Mouse (Mus musculus): ENCODE measurements around the gene Tespa1. TPM values are rescaled to one million over a fixed set of nuclear protein-coding genes. Genes with fewer than 3 reads are reported as not detected.
"Not testable (repeated sequence)": the region's sequence is repeated elsewhere in the genome, so short reads cannot be mapped to it uniquely, and the experiment has no call there.

Gene Tespa1
- polyA plus RNA-seq, 1 experiment, result 0.26 TPM

GRCm38 (mm10) chr10:130363438-130364164 is 40.9 kb downstream of the Tespa1 start:
- DNase-seq (ENCODE audit: low read depth), result no peak

GRCm38 (mm10) chr10:130364766-130365165 is 42.1 kb downstream of the Tespa1 start:
- DNase-seq (ENCODE audit: low read depth), result no peak

- DNase-seq (ENCODE audit: low read depth), result no peak
These were observed 45.7 kb downstream of the Tespa1 start for GRCm38 (mm10) chr10:130368384-130368783.

- DNase-seq (ENCODE audit: low read depth), result no peak
These were observed 47.5 kb downstream of the Tespa1 start for GRCm38 (mm10) chr10:130370005-130370682.

- no peak for DNase-seq (ENCODE audit: low read depth)
These were observed 49.0 kb downstream of the Tespa1 start for GRCm38 (mm10) chr10:130371644-130372043.

GRCm38 (mm10) chr10:130372491-130373173 is 50.0 kb downstream of the Tespa1 start:
- DNase-seq (ENCODE audit: low read depth), result no peak

GRCm38 (mm10) chr10:130375145-130375544 is 52.5 kb downstream of the Tespa1 start:
- no peak for DNase-seq (ENCODE audit: low read depth)

- DNase-seq (ENCODE audit: low read depth), result no peak
These were observed 71.6 kb downstream of the Tespa1 start, which contains the start of gene Vmn2r84 for GRCm38 (mm10) chr10:130394232-130394631. Gene Vmn2r84 (minus strand): TSS chr10:130394332.

GRCm38 (mm10) chr10:130412167-130412698 is 89.6 kb downstream of the Tespa1 start:
- DNase-seq (ENCODE audit: low read depth), result not testable (repeated sequence)

Other genes starting within 250 kb of the Tespa1 start
- gene Olfr823, start 207.5 kb upstream of the Tespa1 start, polyA plus RNA-seq (2012; rRNA removed), result not detected in 2 replicates
- gene Olfr824, start 192.9 kb upstream of the Tespa1 start, polyA plus RNA-seq (2012; rRNA removed), result not detected in 2 replicates
- not detected in 2 replicates for gene Olfr825, start 156.1 kb upstream of the Tespa1 start, polyA plus RNA-seq (2012; rRNA removed)
- gene Olfr826, start 138.7 kb upstream of the Tespa1 start, polyA plus RNA-seq (2012; rRNA removed), result not detected in 2 replicates
- not detected in 2 replicates for gene Olfr827, start 108.5 kb upstream of the Tespa1 start, polyA plus RNA-seq (2012; rRNA removed)
- not detected in 2 replicates for gene Neurod4, start 42.6 kb upstream of the Tespa1 start, polyA plus RNA-seq (2012; rRNA removed)
- gene Vmn2r84, start 71.5 kb downstream of the Tespa1 start, polyA plus RNA-seq (2012; rRNA removed), result not detected in 2 replicates
- not detected in 2 replicates for gene Vmn2r85, start 106.8 kb downstream of the Tespa1 start, polyA plus RNA-seq (2012; rRNA removed)
- not detected in 2 replicates for gene Vmn2r86, start 133.2 kb downstream of the Tespa1 start, polyA plus RNA-seq (2012; rRNA removed)
- gene Vmn2r87, start 174.5 kb downstream of the Tespa1 start, polyA plus RNA-seq (2012; rRNA removed), result not detected in 2 replicates